Mouse (Mus musculus): ENCODE data around the gene Xylt1. TPM values are rescaled to one million over a fixed set of nuclear protein-coding genes. Genes with fewer than 3 reads are reported as not detected.
A peak's percentile ranks its signal among the peaks of the same experiment; 100 is the strongest.

Xylt1 gene
- total and polyA plus RNA-seq, 3 experiments, result 9.0 to 13.3 TPM; not detected in 1

DNA sequence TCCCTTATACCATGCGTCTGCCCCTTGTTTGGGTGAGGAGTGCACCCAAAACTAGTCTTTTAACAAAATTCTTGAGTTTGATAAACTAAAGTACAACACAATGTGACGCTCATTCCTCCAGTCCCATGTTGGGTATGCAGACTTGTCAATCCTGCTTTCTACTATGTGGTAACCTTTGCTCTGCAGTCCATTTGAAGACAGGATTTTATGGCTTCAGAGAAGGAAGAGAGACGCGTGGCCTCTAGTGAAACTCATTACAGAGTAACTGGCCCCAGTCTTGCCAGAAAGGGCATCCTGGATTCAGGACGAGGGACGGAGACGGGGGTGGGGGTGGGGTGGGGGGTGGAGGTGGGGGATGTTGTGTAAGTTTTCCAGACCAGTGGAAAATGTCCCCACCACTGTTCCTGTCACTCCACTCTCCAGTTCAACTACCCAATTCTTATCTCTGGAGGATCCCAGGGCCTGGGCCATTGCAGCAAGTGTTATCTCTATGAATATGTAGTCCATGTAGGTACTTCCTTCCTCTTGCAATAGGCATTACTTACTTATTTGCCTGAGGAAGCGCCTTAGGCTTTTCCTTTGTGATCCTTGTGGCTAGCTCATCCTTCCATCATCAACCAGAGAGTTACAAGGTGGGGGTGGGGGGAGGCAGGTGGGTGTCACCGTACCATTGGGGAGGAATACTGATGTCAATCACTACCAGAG lies 7.7 kb downstream of the Xylt1 start (continued):
- TF ChIP-seq MAFK (IDR thresholded peaks at IDR 0.05; ENCODE audit: borderline replicate concordance, low read depth, low read length) (0 out of 2 replicates have a peak, but pooled peaks have one; percentile 27), MAX (IDR thresholded peaks at IDR 0.05; ENCODE audit: low read length) (0 out of 2 replicates have a peak, but pooled peaks have one; percentile 25), ELF1 (IDR thresholded peaks at IDR 0.05; ENCODE audit: low read depth, low read length) (no peak), GATA1 (IDR thresholded peaks at IDR 0.05; ENCODE audit: low read depth, low read length) (peak; percentile 92), MXI1 (IDR thresholded peaks at IDR 0.05; ENCODE audit: low read depth, low read length) (peak; percentile 31; the same call in 1 of the 2 replicates), ZMIZ1 (IDR thresholded peaks at IDR 0.05; ENCODE audit: low read depth, low read length) (0 out of 2 replicates have a peak, but pooled peaks have one; percentile 61), MYC (IDR thresholded peaks at IDR 0.05; ENCODE audit: low read depth, low read length) (no peak)

- peaks cover 2 to 81% of the 10 kb centered on the region in 2 experiments for H3K36me3 ChIP-seq (ENCODE audit: control insufficient read depth in 1 of 2, insufficient read depth in 2 of 2, low read length in 2 of 2)
- peaks cover 44 to 74% of the 10 kb centered on the region in 2 experiments for H3K4me1 ChIP-seq (ENCODE audit: control insufficient read depth in 1 of 2, insufficient read depth in 2 of 2, low read length in 2 of 2)
- peak overlapping the region; percentile 29; the same call in 1 of the 2 replicates for H3K9ac ChIP-seq (ENCODE audit: control insufficient read depth, low read depth, low read length, poor library complexity, severe bottlenecking)
- no peaks in the 10 kb centered on the region for H3K27me3 ChIP-seq (ENCODE audit: control insufficient read depth in 1 of 2, insufficient read depth in 2 of 2, low read length in 2 of 2)
- peak; percentile 85 for DNase-seq (ENCODE audit: low read depth, low spot score)
- TF ChIP-seq TAL1 (IDR thresholded peaks at IDR 0.05; ENCODE audit: low read length), result peak; percentile 63
- TF ChIP-seq RCOR1 (IDR thresholded peaks at IDR 0.05; ENCODE audit: low read depth, low read length), result peak; percentile 64; the same call in 1 of the 2 replicates
- no peak for TF ChIP-seq POLR2AphosphoS5 (IDR thresholded peaks at IDR 0.05; ENCODE audit: borderline replicate concordance, low read depth, low read length)
- TF ChIP-seq MYB (IDR thresholded peaks at IDR 0.05; ENCODE audit: low read depth, low read length), result peak; percentile 99
- peak; percentile 94 for TF ChIP-seq TCF12 (IDR thresholded peaks at IDR 0.05; ENCODE audit: low read depth, low read length)
- TF ChIP-seq GATA1 (IDR thresholded peaks at IDR 0.05; ENCODE audit: low read depth, low read length), result peak; percentile 90
- TF ChIP-seq EP300 (IDR thresholded peaks at IDR 0.05; ENCODE audit: low read depth in 1 of 2, low read length in 2 of 2), result peak; percentile 97 to 99
- TF ChIP-seq TBP (IDR thresholded peaks at IDR 0.05; ENCODE audit: low read depth, low read length), result 0 out of 2 replicates have a peak, but pooled peaks have one; percentile 5
- TF ChIP-seq CHD2 (IDR thresholded peaks at IDR 0.05; ENCODE audit: low read length), result no peak
- TF ChIP-seq USF1 (IDR thresholded peaks at IDR 0.05; ENCODE audit: low read depth, low read length), result peak; percentile 39; the same call in 1 of the 2 replicates
- peak; percentile 79 for TF ChIP-seq SIN3A (IDR thresholded peaks at IDR 0.05; ENCODE audit: low read length)
- TF ChIP-seq BHLHE40 (IDR thresholded peaks at IDR 0.05; ENCODE audit: borderline replicate concordance, low read depth, low read length), result peak; percentile 47; the same call in 1 of the 2 replicates
- no peak for TF ChIP-seq NRF1 (IDR thresholded peaks at IDR 0.05; ENCODE audit: insufficient read depth, low read depth, low read length, poor library complexity, severe bottlenecking)
- 0 out of 2 replicates have a peak, but pooled peaks have one; percentile 10 for TF ChIP-seq POLR2AphosphoS2 (IDR thresholded peaks at IDR 0.05; ENCODE audit: low read length)
- TF ChIP-seq UBTF (IDR thresholded peaks at IDR 0.05; ENCODE audit: borderline replicate concordance, insufficient read depth, low read depth, low read length), result no peak
- peak; percentile 88 for TF ChIP-seq ETS1 (IDR thresholded peaks at IDR 0.05; ENCODE audit: low read depth, low read length)
- 0 out of 2 replicates have a peak, but pooled peaks have one; percentile 14 for TF ChIP-seq MXI1 (IDR thresholded peaks at IDR 0.05; ENCODE audit: low read depth, low read length)
- peak overlapping the region; percentile 96 for H3K27ac ChIP-seq (ENCODE audit: control insufficient read depth, low read depth, low read length)
- peaks cover 41% of the 10 kb centered on the region for H3K79me2 ChIP-seq (ENCODE audit: control insufficient read depth, insufficient read depth, low read length, poor library complexity)
- no peaks in the 10 kb centered on the region for H3K9me3 ChIP-seq (replicated peaks; ENCODE audit: insufficient read depth, low read length)
- 0 out of 4 replicates have a peak overlapping the region, but pooled peaks of 1 of the 2 experiments have one; percentile 5 for H3K4me3 ChIP-seq (ENCODE audit: control insufficient read depth in 1 of 2, insufficient read depth in 1 of 2, low read depth in 2 of 2, low read length in 2 of 2)
Measured at GRCm38 (mm10) chr7:117389048-117389447, 8.3 kb downstream of the Xylt1 start.

All from MEL (cell line).